Mouse (Mus musculus) frontal cortex, adult 2 months (tissue): ENCODE data around the gene Zbtb7b. TPM values are rescaled to one million over a fixed set of nuclear protein-coding genes. Genes with fewer than 3 reads are reported as not detected.

ENCODE experiments used
- DNase-seq, 2 experiments: peaks; one replicate each; pipeline ENCODE4 v3.0.0; 2022; ENCODE audit warnings: low spot score in 1 of 2; ENCODE audit errors: extremely low spot score in 1 of 2
- polyA plus RNA-seq: library from polyadenylated mRNA; depleted of rRNA; stranded (reverse); fragments of >200 nt; gene quantifications from 2 replicates; pipeline ENCODE4 v1.2.3, GENCODE M21; 2012

Gene Zbtb7b
- polyA plus RNA-seq, 1 experiment = 15.3 TPM

GRCm38 (mm10) chr3:89390699-89391662 lies 3.6 kb downstream of the Zbtb7b start:
- DNase-seq = no peak

- DNase-seq = no peak
These were observed 4.5 kb downstream of the Zbtb7b start for GRCm38 (mm10) chr3:89390111-89390515.

- DNase-seq = peak in 1 of 2 experiments; percentile 58
These were observed 5.5 kb downstream of the Zbtb7b start for GRCm38 (mm10) chr3:89388901-89389740.

- DNase-seq = no peak
These were observed 6.3 kb downstream of the Zbtb7b start for GRCm38 (mm10) chr3:89388134-89388881.

- DNase-seq = no peak
These were observed 6.9 kb downstream of the Zbtb7b start for GRCm38 (mm10) chr3:89387632-89388031.

- no peak for DNase-seq
These were observed 7.8 kb downstream of the Zbtb7b start for GRCm38 (mm10) chr3:89386438-89387420.

GRCm38 (mm10) chr3:89385451-89385850 lies 9.1 kb downstream of the Zbtb7b start:
- DNase-seq = no peak

- DNase-seq = no peak
These were observed 10.1 kb downstream of the Zbtb7b start for GRCm38 (mm10) chr3:89384331-89385076.

- no peak for DNase-seq
These were observed 10.8 kb downstream of the Zbtb7b start for GRCm38 (mm10) chr3:89383651-89384255.

GRCm38 (mm10) chr3:89382950-89383349 lies 11.6 kb downstream of the Zbtb7b start:
- no peak for DNase-seq

- DNase-seq = no peak
These were observed 12.3 kb downstream of the Zbtb7b start for GRCm38 (mm10) chr3:89382033-89382882.

- DNase-seq = no peak
These were observed 13.3 kb downstream of the Zbtb7b start for GRCm38 (mm10) chr3:89381233-89381632.

- no peak for DNase-seq
These were observed 13.9 kb downstream of the Zbtb7b start for GRCm38 (mm10) chr3:89380711-89381110.

GRCm38 (mm10) chr3:89380291-89380690 lies 14.3 kb downstream of the Zbtb7b start:
- no peak for DNase-seq

GRCm38 (mm10) chr3:89379388-89380131 lies 15.0 kb downstream of the Zbtb7b start:
- DNase-seq = no peak

GRCm38 (mm10) chr3:89378394-89379067 lies 16.0 kb downstream of the Zbtb7b start:
- DNase-seq = peak in 1 of 2 experiments; percentile 77
